Mouse (Mus musculus): ENCODE measurements at regions not wholly inside any gene's neighbourhood (a gene's known extent, or its start where the extent isn't known, plus 50 kb on each side); places are given as distances from the start of the nearest gene placed in this dataset.
A peak's percentile ranks its signal among the peaks of the same experiment; 100 is the strongest.

DNA sequence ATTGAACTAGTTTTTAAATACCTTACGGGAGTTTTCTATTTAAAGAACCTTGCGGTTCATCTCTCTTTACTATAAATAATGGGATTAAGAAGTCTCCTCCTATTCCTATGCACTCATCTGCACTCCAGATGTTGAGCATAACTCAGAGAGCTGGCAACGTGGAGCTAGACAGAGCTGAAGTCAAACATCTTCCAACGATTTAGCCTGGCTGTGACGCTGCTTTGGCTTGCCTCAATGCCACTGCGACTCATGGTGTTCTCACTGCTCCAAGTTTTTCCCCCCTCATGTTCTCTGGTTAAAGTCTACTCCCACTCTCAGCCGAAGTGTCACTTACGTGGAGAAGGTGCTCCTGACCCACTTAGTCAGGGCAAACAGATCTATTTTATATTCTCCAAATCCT is 277.3 kb upstream of the Gjb5 start:
- Histone ChIP-seq H3K27me3 (ENCODE audit: control insufficient read depth, insufficient read depth, insufficient read length) (no peaks in the 10 kb centered on the region), H3K36me3 (ENCODE audit: control insufficient read depth, insufficient read depth) (no peaks in the 10 kb centered on the region), H3ac (ENCODE audit: control insufficient read depth, insufficient read length) (no peak overlapping the region), H3K4me2 (ENCODE audit: low read depth) (no peak overlapping the region), H3K79me2 (ENCODE audit: control insufficient read depth, insufficient read depth) (no peaks in the 10 kb centered on the region), H3K4me3 (no peak overlapping the region)
- TF ChIP-seq MAX (IDR thresholded peaks at IDR 0.05; ENCODE audit: low read depth) (no peak), USF1 (IDR thresholded peaks at IDR 0.05; ENCODE audit: low read depth) (no peak), E2F4 (IDR thresholded peaks at IDR 0.05; ENCODE audit: insufficient read depth) (no peak), SRF (IDR thresholded peaks at IDR 0.05; ENCODE audit: control insufficient read depth, insufficient read length, low read depth) (no peak), TCF3 (IDR thresholded peaks at IDR 0.05; ENCODE audit: insufficient read length, low read depth) (no peak), TCF12 (IDR thresholded peaks at IDR 0.05; ENCODE audit: insufficient read depth, poor library complexity, severe bottlenecking) (no peak), REST (IDR thresholded peaks at IDR 0.05; ENCODE audit: insufficient read depth, insufficient read length) (no peak), POLR2AphosphoS2 (IDR thresholded peaks at IDR 0.05; ENCODE audit: insufficient read length, low read depth) (no peak), CEBPB (IDR thresholded peaks at IDR 0.05; ENCODE audit: insufficient read depth, poor library complexity, severe bottlenecking) (no peak), MYOD1 (IDR thresholded peaks at IDR 0.05; ENCODE audit: control insufficient read depth in 1 of 3, insufficient read length in 2 of 3, low read depth in 2 of 3) (no peak), POLR2A (IDR thresholded peaks at IDR 0.05; ENCODE audit: insufficient read length, low read depth) (no peak), MYOG (IDR thresholded peaks at IDR 0.05; ENCODE audit: control insufficient read depth in 1 of 3, insufficient read depth in 1 of 3, insufficient read length in 2 of 3, low read depth in 2 of 3) (no peak)

DNA sequence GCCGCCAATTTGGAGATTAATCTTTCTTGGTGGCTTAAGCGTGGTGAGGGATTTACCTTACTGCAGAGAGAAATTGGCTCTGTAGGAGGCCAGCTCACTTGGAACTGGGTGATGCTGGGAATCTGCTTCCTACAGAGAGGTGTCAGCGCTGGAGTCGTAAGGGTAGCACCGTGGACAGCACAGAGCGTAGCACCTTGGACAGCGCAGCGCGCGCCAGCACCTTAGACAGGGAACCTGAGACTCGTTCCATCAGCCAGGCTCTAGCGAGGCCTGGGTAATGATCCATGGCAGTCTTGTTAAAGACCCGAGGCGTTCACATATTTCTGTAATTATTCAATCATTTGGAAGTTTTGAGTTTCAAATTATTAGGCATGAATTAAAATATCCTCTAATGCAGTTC is 261.9 kb upstream of the Gjb5 start:
- no peak for TF ChIP-seq POLR2A (IDR thresholded peaks at IDR 0.05; ENCODE audit: insufficient read length, low read depth)
- peak; percentile 99 for TF ChIP-seq REST (IDR thresholded peaks at IDR 0.05; ENCODE audit: insufficient read depth, insufficient read length)
- Histone ChIP-seq H3K4me3 (no peak overlapping the region), H3K27me3 (ENCODE audit: control insufficient read depth, insufficient read depth, insufficient read length) (no peaks in the 10 kb centered on the region), H3K4me2 (ENCODE audit: low read depth) (no peak overlapping the region), H3ac (ENCODE audit: control insufficient read depth, insufficient read length) (no peak overlapping the region), H3K36me3 (ENCODE audit: control insufficient read depth, insufficient read depth) (no peaks in the 10 kb centered on the region), H3K79me2 (ENCODE audit: control insufficient read depth, insufficient read depth) (no peaks in the 10 kb centered on the region)

DNA sequence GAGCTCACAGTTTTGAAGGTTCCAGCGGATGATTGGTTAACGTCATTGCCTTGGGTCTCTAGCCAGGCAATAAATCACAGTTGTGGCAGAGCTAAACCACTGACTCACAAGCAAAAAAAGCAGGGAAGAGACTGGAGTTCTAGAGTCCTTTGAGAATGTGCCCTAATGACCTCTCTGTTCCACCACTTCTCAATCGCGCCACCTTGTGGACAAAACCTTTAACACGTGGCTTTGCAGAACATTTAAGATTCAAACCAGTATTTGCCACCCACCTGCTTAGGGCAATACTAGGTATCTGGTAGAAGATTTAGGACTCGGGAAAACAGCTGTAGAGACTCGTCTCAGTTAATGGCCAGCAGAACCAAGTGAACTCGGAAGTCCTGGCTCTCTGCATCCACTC is 254.8 kb upstream of the Gjb5 start:
- H3K27me3 ChIP-seq (ENCODE audit: control insufficient read depth, insufficient read depth, insufficient read length), result no peaks in the 10 kb centered on the region
- TF ChIP-seq POLR2AphosphoS2 (IDR thresholded peaks at IDR 0.05; ENCODE audit: insufficient read length, low read depth) (no peak), SRF (IDR thresholded peaks at IDR 0.05; ENCODE audit: control insufficient read depth, insufficient read length, low read depth) (no peak), TCF12 (IDR thresholded peaks at IDR 0.05; ENCODE audit: insufficient read depth, poor library complexity, severe bottlenecking) (no peak), MAX (IDR thresholded peaks at IDR 0.05; ENCODE audit: low read depth) (no peak), TCF3 (IDR thresholded peaks at IDR 0.05; ENCODE audit: insufficient read length, low read depth) (no peak), MYOG (IDR thresholded peaks at IDR 0.05; ENCODE audit: control insufficient read depth in 1 of 3, insufficient read depth in 1 of 3, insufficient read length in 2 of 3, low read depth in 2 of 3) (no peak)

GRCm38 (mm10) chr4:127600919-127601318 is 242.9 kb upstream of the Gjb5 start:
- no peak overlapping the region for H3ac ChIP-seq (ENCODE audit: control insufficient read depth, insufficient read length)

More for the DNA sequence above, 254.8 kb upstream of the Gjb5 start:
- no peak overlapping the region for H3K4me3 ChIP-seq
- no peaks in the 10 kb centered on the region for H3K79me2 ChIP-seq (ENCODE audit: control insufficient read depth, insufficient read depth)
- no peak overlapping the region for H3ac ChIP-seq (ENCODE audit: control insufficient read depth, insufficient read length)
- H3K4me2 ChIP-seq (ENCODE audit: low read depth), result no peak overlapping the region
- H3K36me3 ChIP-seq (ENCODE audit: control insufficient read depth, insufficient read depth), result no peaks in the 10 kb centered on the region

GRCm38 (mm10) chr4:127598610-127599009 is 240.6 kb upstream of the Gjb5 start:
- Histone ChIP-seq H3K79me2 (ENCODE audit: control insufficient read depth, insufficient read depth) (no peaks in the 10 kb centered on the region), H3ac (ENCODE audit: control insufficient read depth, insufficient read length) (no peak overlapping the region), H3K36me3 (ENCODE audit: control insufficient read depth, insufficient read depth) (no peaks in the 10 kb centered on the region), H3K4me2 (ENCODE audit: low read depth) (no peak overlapping the region), H3K27me3 (ENCODE audit: control insufficient read depth, insufficient read depth, insufficient read length) (no peaks in the 10 kb centered on the region), H3K4me3 (no peak overlapping the region)
- no peak for TF ChIP-seq POLR2A (IDR thresholded peaks at IDR 0.05; ENCODE audit: insufficient read length, low read depth)

More at GRCm38 (mm10) chr4:127600919-127601318, 242.9 kb upstream of the Gjb5 start:
- no peaks in the 10 kb centered on the region for H3K36me3 ChIP-seq (ENCODE audit: control insufficient read depth, insufficient read depth)
- H3K4me3 ChIP-seq, result no peak overlapping the region
- H3K27me3 ChIP-seq (ENCODE audit: control insufficient read depth, insufficient read depth, insufficient read length), result no peaks in the 10 kb centered on the region
- no peak overlapping the region for H3K4me2 ChIP-seq (ENCODE audit: low read depth)
- no peak for TF ChIP-seq POLR2AphosphoS2 (IDR thresholded peaks at IDR 0.05; ENCODE audit: insufficient read length, low read depth)
- no peak for TF ChIP-seq MAX (IDR thresholded peaks at IDR 0.05; ENCODE audit: low read depth)
- no peak for TF ChIP-seq MYOG (IDR thresholded peaks at IDR 0.05; ENCODE audit: control insufficient read depth in 1 of 3, insufficient read depth in 1 of 3, insufficient read length in 2 of 3, low read depth in 2 of 3)
- TF ChIP-seq REST (IDR thresholded peaks at IDR 0.05; ENCODE audit: insufficient read depth, insufficient read length), result no peak
- no peak for TF ChIP-seq TCF12 (IDR thresholded peaks at IDR 0.05; ENCODE audit: insufficient read depth, poor library complexity, severe bottlenecking)
- TF ChIP-seq E2F4 (IDR thresholded peaks at IDR 0.05; ENCODE audit: insufficient read depth), result no peak
- no peak for TF ChIP-seq TCF3 (IDR thresholded peaks at IDR 0.05; ENCODE audit: insufficient read length, low read depth)
- no peak for TF ChIP-seq CEBPB (IDR thresholded peaks at IDR 0.05; ENCODE audit: insufficient read depth, poor library complexity, severe bottlenecking)
- no peak for TF ChIP-seq MYOD1 (IDR thresholded peaks at IDR 0.05; ENCODE audit: control insufficient read depth in 1 of 3, insufficient read length in 2 of 3, low read depth in 2 of 3)
- TF ChIP-seq SRF (IDR thresholded peaks at IDR 0.05; ENCODE audit: control insufficient read depth, insufficient read length, low read depth), result no peak
- TF ChIP-seq POLR2A (IDR thresholded peaks at IDR 0.05; ENCODE audit: insufficient read length, low read depth), result no peak
- no peak for TF ChIP-seq USF1 (IDR thresholded peaks at IDR 0.05; ENCODE audit: low read depth)
- H3K79me2 ChIP-seq (ENCODE audit: control insufficient read depth, insufficient read depth), result no peaks in the 10 kb centered on the region

All from myocyte (in vitro differentiated cells).